Mouse (Mus musculus): ENCODE data around the gene Pilrb1. TPM values are rescaled to one million over a fixed set of nuclear protein-coding genes. Genes with fewer than 3 reads are reported as not detected.

Gene Pilrb1
- total and polyA plus RNA-seq, 3 experiments, result 4.5 to 12.1 TPM; not detected in 1

- Histone ChIP-seq H3K4me1 (ENCODE audit: control insufficient read depth in 1 of 2, insufficient read depth in 2 of 2, low read length in 2 of 2) (no peaks in the 10 kb centered on the region), H3K27ac (ENCODE audit: control insufficient read depth, low read depth, low read length) (no peak overlapping the region), H3K27me3 (ENCODE audit: control insufficient read depth in 1 of 2, insufficient read depth in 2 of 2, low read length in 2 of 2) (no peaks in the 10 kb centered on the region), H3K9me3 (replicated peaks; ENCODE audit: insufficient read depth, low read length) (no peaks in the 10 kb centered on the region), H3K36me3 (ENCODE audit: control insufficient read depth in 1 of 2, insufficient read depth in 2 of 2, low read length in 2 of 2) (no peaks in the 10 kb centered on the region; a peak in 2 of 4 replicates), H3K79me2 (ENCODE audit: control insufficient read depth, insufficient read depth, low read length, poor library complexity) (no peaks in the 10 kb centered on the region), H3K4me3 (ENCODE audit: control insufficient read depth in 1 of 2, insufficient read depth in 1 of 2, low read depth in 2 of 2, low read length in 2 of 2) (no peak overlapping the region), H3K9ac (ENCODE audit: control insufficient read depth, low read depth, low read length, poor library complexity, severe bottlenecking) (no peak overlapping the region)
- no peak for DNase-seq (ENCODE audit: low read depth, low spot score)
- TF ChIP-seq USF2 (IDR thresholded peaks at IDR 0.05; ENCODE audit: borderline replicate concordance in 1 of 2, insufficient read depth in 1 of 2, low read depth in 1 of 2, low read length in 2 of 2) (no peak), KAT2A (conservative IDR thresholded peaks at IDR 0.05; ENCODE audit: low read depth, low read length) (no peak), POLR2AphosphoS2 (IDR thresholded peaks at IDR 0.05; ENCODE audit: low read length) (no peak), SIN3A (IDR thresholded peaks at IDR 0.05; ENCODE audit: low read length) (no peak), POLR2AphosphoS5 (IDR thresholded peaks at IDR 0.05; ENCODE audit: borderline replicate concordance, low read depth, low read length) (no peak)
Observed at GRCm38 (mm10) chr5:137825030-137825429, 32.9 kb downstream of the Pilrb1 start.

GRCm38 (mm10) chr5:137823455-137824045 lies 34.4 kb downstream of the Pilrb1 start:
- DNase-seq (ENCODE audit: low read depth, low spot score), result no peak
- Histone ChIP-seq H3K9me3 (replicated peaks; ENCODE audit: insufficient read depth, low read length) (no peaks in the 10 kb centered on the region), H3K27me3 (ENCODE audit: control insufficient read depth in 1 of 2, insufficient read depth in 2 of 2, low read length in 2 of 2) (no peaks in the 10 kb centered on the region), H3K36me3 (ENCODE audit: control insufficient read depth in 1 of 2, insufficient read depth in 2 of 2, low read length in 2 of 2) (no peaks in the 10 kb centered on the region; a peak in 2 of 4 replicates), H3K27ac (ENCODE audit: control insufficient read depth, low read depth, low read length) (no peak overlapping the region), H3K4me3 (ENCODE audit: control insufficient read depth in 1 of 2, insufficient read depth in 1 of 2, low read depth in 2 of 2, low read length in 2 of 2) (no peak overlapping the region), H3K9ac (ENCODE audit: control insufficient read depth, low read depth, low read length, poor library complexity, severe bottlenecking) (no peak overlapping the region), H3K79me2 (ENCODE audit: control insufficient read depth, insufficient read depth, low read length, poor library complexity) (no peaks in the 10 kb centered on the region), H3K4me1 (ENCODE audit: control insufficient read depth in 1 of 2, insufficient read depth in 2 of 2, low read length in 2 of 2) (no peaks in the 10 kb centered on the region)
- TF ChIP-seq MXI1 (IDR thresholded peaks at IDR 0.05; ENCODE audit: low read depth, low read length) (no peak), MAX (IDR thresholded peaks at IDR 0.05; ENCODE audit: low read length) (no peak), CHD1 (IDR thresholded peaks at IDR 0.05; ENCODE audit: low read depth, low read length) (no peak), E2F4 (IDR thresholded peaks at IDR 0.05; ENCODE audit: borderline replicate concordance, low read depth, low read length) (no peak), RAD21 (IDR thresholded peaks at IDR 0.05; ENCODE audit: low read depth, low read length) (no peak), ZKSCAN1 (IDR thresholded peaks at IDR 0.05; ENCODE audit: low read depth, low read length) (no peak), POLR2AphosphoS5 (IDR thresholded peaks at IDR 0.05; ENCODE audit: borderline replicate concordance, low read depth, low read length) (no peak), EP300 (IDR thresholded peaks at IDR 0.05; ENCODE audit: low read depth in 1 of 2, low read length in 2 of 2) (no peak), RCOR1 (IDR thresholded peaks at IDR 0.05; ENCODE audit: low read depth, low read length) (no peak), ZNF384 (IDR thresholded peaks at IDR 0.05; ENCODE audit: low read depth, low read length) (no peak), BHLHE40 (IDR thresholded peaks at IDR 0.05; ENCODE audit: borderline replicate concordance, low read depth, low read length) (no peak), UBTF (IDR thresholded peaks at IDR 0.05; ENCODE audit: borderline replicate concordance, insufficient read depth, low read depth, low read length) (no peak), GATA1 (IDR thresholded peaks at IDR 0.05; ENCODE audit: low read depth, low read length) (no peak), ZC3H11A (IDR thresholded peaks at IDR 0.05; ENCODE audit: low read depth, low read length) (no peak), SMC3 (IDR thresholded peaks at IDR 0.05; ENCODE audit: low read depth, low read length) (no peak), NELFE (IDR thresholded peaks at IDR 0.05; ENCODE audit: low read depth, low read length) (no peak), CTCF (IDR thresholded peaks at IDR 0.05 in 2 of 3, conservative IDR thresholded peaks at IDR 0.05 in 1 of 3; ENCODE audit: control insufficient read depth in 1 of 3, insufficient read depth in 1 of 3, low read depth in 2 of 3, low read length in 3 of 3, poor library complexity in 1 of 3, severe bottlenecking in 1 of 3) (no peak), USF2 (IDR thresholded peaks at IDR 0.05; ENCODE audit: borderline replicate concordance in 1 of 2, insufficient read depth in 1 of 2, low read depth in 1 of 2, low read length in 2 of 2) (no peak), ELF1 (IDR thresholded peaks at IDR 0.05; ENCODE audit: low read depth, low read length) (no peak), MEF2A (IDR thresholded peaks at IDR 0.05; ENCODE audit: extremely low read depth, insufficient replicate concordance, low read depth, low read length, poor library complexity, severe bottlenecking) (no peak)
